Comparison of ENCODE assay signal across 9 mouse cellular contexts in the genomic region with DNA sequence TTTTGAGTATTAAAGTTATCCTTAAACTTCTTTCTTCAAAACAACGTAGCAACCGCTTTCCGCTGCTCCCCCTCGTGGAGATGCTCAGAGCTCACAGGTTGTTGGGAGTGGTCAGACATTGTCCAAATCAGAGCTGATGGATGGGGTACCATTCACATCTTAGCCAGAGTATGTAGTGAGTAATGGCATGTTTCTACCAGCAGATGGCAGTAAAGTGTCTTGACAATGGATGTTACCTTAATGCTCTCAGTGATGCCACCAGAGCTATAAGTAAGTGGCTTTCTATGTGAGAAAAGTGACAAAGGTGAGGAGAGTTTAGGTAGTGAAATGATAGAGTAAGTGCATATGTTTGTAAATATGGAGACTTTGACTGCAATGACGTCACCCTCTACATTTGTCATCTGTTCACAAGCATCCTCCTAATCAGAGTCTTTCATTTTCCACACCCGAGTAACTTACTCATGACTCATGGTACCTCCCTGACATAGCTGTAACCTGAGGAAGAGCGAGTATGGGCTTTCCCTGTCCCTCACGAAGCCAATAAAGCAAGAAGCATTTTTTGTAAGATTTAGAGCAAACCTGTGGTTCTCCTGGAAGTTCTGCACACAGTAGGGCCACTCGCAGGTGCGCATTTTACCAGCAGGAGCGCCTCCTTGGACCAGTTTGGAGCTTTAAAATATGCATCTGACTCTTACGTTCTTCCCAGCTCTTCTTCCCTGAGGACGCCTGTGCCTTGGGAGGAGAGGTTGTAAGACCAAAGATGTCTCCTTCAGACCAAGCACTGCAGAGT.
DNase-seq lines count a peak whose midpoint lies in the region; ATAC-seq lines count a peak whose summit lies in the region.
"Had no signal": no experiment of that assay in that cellular context is flagged by ENCODE, and none has a peak within 500 bp of the region (broad histone marks: within the 10 kb centered on the region; RNA-seq: fewer than 3 reads in every experiment).

No protein-coding gene starts in this region.

- no peak overlapping the region for H3K27ac ChIP-seq in forebrain, embryonic 16.5 days (ENCODE audit: low read length)

- no peak overlapping the region for H3K4me2 ChIP-seq in forebrain, embryonic 16.5 days (ENCODE audit: low read length)

- peak; percentile 49 for DNase-seq in right cerebral cortex, adult 18-20 months
- DNase-seq in right cerebral cortex, postnatal 25 days, result no peak
- DNase-seq in c-Kit-positive CD71-positive TER-119-negative erythroid progenitor cells, embryonic 14.5 days (ENCODE audit: low read depth), result peak; percentile 10
- peak; percentile 49 for DNase-seq in kidney, postnatal 10 days
- DNase-seq in lung, postnatal 25 days (ENCODE audit: low spot score), result peak; percentile 28
- peak; percentile 46 for DNase-seq in splenic B cell, adult 2 months (ENCODE audit: low read depth, low spot score)
- DNase-seq in urinary bladder, postnatal 36 days (ENCODE audit: low spot score in 2 of 2), result no peak

- H3K9ac ChIP-seq in forebrain, embryonic 16.5 days (replicated peaks; ENCODE audit: low read depth, low read length), result no peak overlapping the region

- no peak overlapping the region for H3K4me3 ChIP-seq in forebrain, embryonic 16.5 days (replicated peaks; ENCODE audit: low read length)
- H3K4me3 ChIP-seq: megakaryocyte, embryonic 14.5 days had no signal

- WGBS in forebrain, embryonic 16.5 days, result 60% methylated on average over 13 of the region's 13 CpGs

- no peaks in the 10 kb centered on the region for H3K36me3 ChIP-seq in forebrain, embryonic 16.5 days (ENCODE audit: control insufficient read depth, insufficient read depth)
- H3K36me3 ChIP-seq in splenic B cell, adult 2 months (ENCODE audit: control insufficient read depth, insufficient read depth, low read length, poor library complexity, severe bottlenecking), result no peaks in the 10 kb centered on the region

- no peaks in the 10 kb centered on the region for H3K9me3 ChIP-seq in forebrain, embryonic 16.5 days (ENCODE audit: control insufficient read depth, low read length)

- peaks cover 2% of the 10 kb centered on the region for H3K4me1 ChIP-seq in forebrain, embryonic 16.5 days (replicated peaks; ENCODE audit: control insufficient read depth, insufficient read depth, low read length)
- H3K4me1 ChIP-seq: megakaryocyte, embryonic 14.5 days had no signal

- H3K27me3 ChIP-seq in forebrain, embryonic 16.5 days (replicated peaks; ENCODE audit: control insufficient read depth, insufficient read depth, low read length), result no peaks in the 10 kb centered on the region
- no peaks in the 10 kb centered on the region for H3K27me3 ChIP-seq in splenic B cell, adult 2 months (ENCODE audit: control insufficient read depth, insufficient read depth, low read length, poor library complexity, severe bottlenecking)
- H3K27me3 ChIP-seq: megakaryocyte, embryonic 14.5 days had no signal

- peak; percentile 78 for ATAC-seq in forebrain, embryonic 16.5 days

Comparison
In these comparisons a context has a peak if more than half of its experiments do, and no peak if none do; other contexts are left out.
1. DNase-seq: peak in right cerebral cortex, adult 18-20 months (single experiment), c-Kit-positive CD71-positive TER-119-negative erythroid progenitor cells, embryonic 14.5 days (single experiment), kidney, postnatal 10 days (single experiment), lung, postnatal 25 days (single experiment) and splenic B cell, adult 2 months (single experiment); none in right cerebral cortex, postnatal 25 days (single experiment) and urinary bladder, postnatal 36 days (0 of 2).